8 mouse cellular contexts compared by ENCODE assay signal in the genomic region with DNA sequence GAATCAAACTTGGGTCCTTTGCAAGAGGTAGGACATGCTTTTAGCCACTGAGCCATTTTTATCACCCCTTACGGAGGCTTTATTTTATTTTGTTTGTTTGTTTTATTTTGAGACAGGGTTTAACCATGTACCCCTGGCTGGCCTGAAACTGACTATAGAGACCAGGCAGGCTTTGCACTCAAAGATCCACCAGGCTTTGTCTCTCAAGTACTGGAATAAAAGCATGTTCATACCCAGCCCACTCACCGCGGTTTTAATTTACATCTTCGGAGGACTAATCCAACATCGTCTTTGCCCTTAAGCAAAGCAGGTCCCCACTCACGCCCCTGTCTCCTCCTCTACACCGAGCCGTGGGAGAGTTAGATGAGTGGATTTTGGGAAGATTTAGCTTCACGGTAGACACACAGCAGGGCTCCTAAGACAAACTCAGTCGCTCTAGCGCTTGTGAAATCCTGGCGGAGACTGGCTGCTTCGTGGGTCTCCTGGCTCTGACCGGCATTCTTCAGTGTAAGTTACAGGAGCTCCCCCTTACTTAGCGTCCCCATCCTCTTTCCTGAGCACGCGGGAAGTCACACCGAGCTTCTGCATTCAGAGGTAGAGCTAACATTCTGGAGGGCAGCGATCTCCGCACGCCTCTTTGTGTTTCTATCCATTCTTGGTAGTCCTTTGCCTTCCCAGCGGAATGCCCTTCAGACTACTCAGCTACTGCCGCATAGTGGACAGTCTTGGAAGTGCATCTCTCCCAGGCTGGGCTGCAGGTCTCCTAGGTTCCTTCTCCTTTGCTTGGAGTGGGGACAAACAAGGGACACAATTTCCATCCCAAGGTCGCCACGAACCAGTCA. TPM values are rescaled to one million over a fixed set of nuclear protein-coding genes. Genes with fewer than 3 reads are reported as not detected.
DNase-seq lines count a peak whose midpoint lies in the region; ATAC-seq lines count a peak whose summit lies in the region.

No protein-coding gene starts in this region.

- WGBS in lung, embryonic 15.5 days: 3% methylated on average over 25 of the region's 25 CpGs

- H3K27ac ChIP-seq in lung, embryonic 15.5 days: no peak overlapping the region

- H3K27me3 ChIP-seq in lung, embryonic 15.5 days: peaks cover 6% of the 10 kb centered on the region; the same call in 1 of the 2 replicates

- H3K9me3 ChIP-seq in lung, embryonic 15.5 days: no peaks in the 10 kb centered on the region

- ATAC-seq in erythroid progenitor cell, adult 5-6 weeks (replicated peaks; ENCODE audit: low FRiP score, poor library complexity, severe bottlenecking): peak; percentile 72; the same call in 1 of the 2 replicates
- peak; percentile 25; the same call in 1 of the 2 replicates for ATAC-seq in lung, embryonic 15.5 days (ENCODE audit: borderline replicate concordance, extremely low read depth, low FRiP score, low TSS enrichment)

- H3K36me3 ChIP-seq in lung, embryonic 15.5 days: no peaks in the 10 kb centered on the region

- peak overlapping the region; percentile 48 for H3K4me3 ChIP-seq in lung, embryonic 15.5 days

- peak; percentile 91 for DNase-seq in ES-CJ7 (ENCODE audit: low read depth, low spot score)
- peak; percentile 59 for DNase-seq in c-Kit-negative CD71-positive TER-119-positive erythroid progenitor cells, embryonic 14.5 days (ENCODE audit: low read depth, low spot score)
- peak; percentile 86 to 91 for DNase-seq in heart, postnatal 10 days
- DNase-seq in kidney, postnatal 4 days: peak; percentile 92
- DNase-seq in ovary, adult 18-20 months (ENCODE audit: low spot score): peak; percentile 38
- DNase-seq in thymus, postnatal 14 days: peak; percentile 77

- H3K4me2 ChIP-seq in lung, embryonic 15.5 days: peak overlapping the region; percentile 76

- H3K9ac ChIP-seq in lung, embryonic 15.5 days: peak overlapping the region; percentile 70

- intact Hi-C loops in heart, postnatal 10 days (cut with DNase I): no loop called here

- peaks cover 14% of the 10 kb centered on the region; the same call in 1 of the 2 replicates for H3K4me1 ChIP-seq in lung, embryonic 15.5 days

RNA-seq across cellular contexts. Expression of a gene that starts 9.7 kb away (rescaled TPM):
- not detected in 2 replicates for total RNA-seq in erythroid progenitor cell, adult 5-6 weeks (2015; ENCODE audit: low replicate concordance)
- total RNA-seq in erythroid progenitor cell, adult 5-6 weeks (2017; ENCODE audit: low replicate concordance): not detected in 2 replicates
- total RNA-seq in heart, postnatal 10 days (2021): not detected
- not detected in 2 replicates for polyA plus RNA-seq in lung, embryonic 15.5 days (2015; fragmentation: Nextera tagmentation; extraction: Ambion mirVana)

RNA-seq across cellular contexts. Expression of a gene that starts 37.2 kb away (rescaled TPM):
- total RNA-seq in erythroid progenitor cell, adult 5-6 weeks (2015; ENCODE audit: low replicate concordance): 3.2 and 3.8 TPM in 2 replicates
- 5.9 and 11.6 TPM in 2 replicates for total RNA-seq in erythroid progenitor cell, adult 5-6 weeks (2017; ENCODE audit: low replicate concordance)
- 10 to 100 TPM; 81.4 to 86.9 TPM for total RNA-seq in heart, postnatal 10 days (2021)
- polyA plus RNA-seq in lung, embryonic 15.5 days (2015; fragmentation: Nextera tagmentation; extraction: Ambion mirVana): 41.3 and 48.0 TPM in 2 replicates

RNA-seq across cellular contexts. Expression of a gene that starts 37.8 kb away (rescaled TPM):
- 28.8 and 39.8 TPM in 2 replicates for total RNA-seq in erythroid progenitor cell, adult 5-6 weeks (2015; ENCODE audit: low replicate concordance)
- total RNA-seq in erythroid progenitor cell, adult 5-6 weeks (2017; ENCODE audit: low replicate concordance): 8.5 and 8.7 TPM in 2 replicates
- 100 to 1,000 TPM in 1 of 2 experiments, 10 to 100 TPM in 1; 94.7 to 108 TPM for total RNA-seq in heart, postnatal 10 days (2021)
- polyA plus RNA-seq in lung, embryonic 15.5 days (2015; fragmentation: Nextera tagmentation; extraction: Ambion mirVana): 169 and 180 TPM in 2 replicates

Comparison
In these comparisons a context has a peak if more than half of its experiments do, and no peak if none do; other contexts are left out.
1. DNase-seq: peak in every context shown above with its lines; median percentile 92 in kidney, postnatal 4 days; 91 in ES-CJ7; 88 in heart, postnatal 10 days; 77 in thymus, postnatal 14 days; 59 in c-Kit-negative CD71-positive TER-119-positive erythroid progenitor cells, embryonic 14.5 days; 38 in ovary, adult 18-20 months.
2. RNA of a gene that starts 37.2 kb away (total RNA-seq): 81.4 to 86.9 TPM in heart, postnatal 10 days; 3.2 to 11.6 TPM in erythroid progenitor cell, adult 5-6 weeks; every median in the first group is over 4 times any median in the second.